Mouse (Mus musculus) MEL (cell line): Measurements from ENCODE around the gene H2al2a. TPM values are rescaled to one million over a fixed set of nuclear protein-coding genes. Genes with fewer than 3 reads are reported as not detected.
A peak's percentile ranks its signal among the peaks of the same experiment; 100 is the strongest.

Experiments used
- DNase-seq: peaks from one replicate; pipeline ENCODE4 v3.0.0; 2011; ENCODE audit warnings: low read depth, low spot score
- H3K27ac ChIP-seq: 2 replicates; pipeline ENCODE4 v1.5.1; 2012; ENCODE audit warnings: low read depth, mild to moderate bottlenecking, control low read depth, low read length, moderate library complexity; ENCODE audit not compliant: control insufficient read depth
- H3K27me3 ChIP-seq, 2 experiments: fragments of 150-350 bp in 1 of 2; sonication (generic) in 1 of 2; 2 replicates each; pipeline ENCODE4 v1.6.1; 2012; ENCODE audit warnings: low read length in 2 of 2, mild to moderate bottlenecking in 2 of 2, improper control_type of control experiment in 1 of 2, moderate library complexity in 1 of 2; ENCODE audit not compliant: insufficient read depth in 2 of 2, control insufficient read depth in 1 of 2
- H3K36me3 ChIP-seq, 2 experiments: 2 replicates each; pipeline ENCODE4 v1.6.1; 2012 to 2014; ENCODE audit warnings: low read length in 2 of 2, improper control_type of control experiment in 1 of 2, inconsistent platforms in 1 of 2, mild to moderate bottlenecking in 1 of 2; ENCODE audit not compliant: insufficient read depth in 2 of 2, control insufficient read depth in 1 of 2
- H3K4me1 ChIP-seq, 2 experiments: fragments of 150-350 bp in 1 of 2; sonication (generic) in 1 of 2; 2 replicates each; pipeline ENCODE4 v1.6.1; 2012; ENCODE audit warnings: low read length in 2 of 2, improper control_type of control experiment in 1 of 2, mild to moderate bottlenecking in 1 of 2; ENCODE audit not compliant: insufficient read depth in 2 of 2, control insufficient read depth in 1 of 2
- H3K4me3 ChIP-seq, 2 experiments: fragments of 150-350 bp in 1 of 2; sonication (generic) in 1 of 2; 2 replicates each; pipeline ENCODE4 v1.5.1; 2012; ENCODE audit warnings: low read depth in 2 of 2, low read length in 2 of 2, mild to moderate bottlenecking in 2 of 2, moderate library complexity in 2 of 2, control low read depth in 1 of 2, improper control_type of control experiment in 1 of 2; ENCODE audit not compliant: control insufficient read depth in 1 of 2, insufficient read depth in 1 of 2
- H3K79me2 ChIP-seq: 2 replicates; pipeline ENCODE4 v1.6.1; 2012; ENCODE audit warnings: mild to moderate bottlenecking, low read length, moderate library complexity; ENCODE audit not compliant: control insufficient read depth, poor library complexity, insufficient read depth
- H3K9ac ChIP-seq: 2 replicates; pipeline ENCODE4 v1.6.1; 2012; ENCODE audit warnings: low read depth, mild to moderate bottlenecking, control low read depth, low read length, moderate library complexity; ENCODE audit not compliant: control insufficient read depth, poor library complexity, severe bottlenecking
- H3K9me3 ChIP-seq: fragments of 150-350 bp; sonication (generic); replicated peaks from 2 replicates; pipeline ENCODE4 v1.6.1; 2012; ENCODE audit warnings: mild to moderate bottlenecking, low read length, improper control_type of control experiment, moderate library complexity; ENCODE audit not compliant: insufficient read depth
- EP300 ChIP-seq, 2 experiments: IDR thresholded peaks; 2 replicates each; pipeline ENCODE4 v1.6.1; 2011; ENCODE audit warnings: improper control_type of control experiment in 2 of 2, low read length in 2 of 2, low read depth in 1 of 2, mild to moderate bottlenecking in 1 of 2
- ETS1 ChIP-seq: IDR thresholded peaks from 2 replicates; pipeline ENCODE4 v1.6.1; 2012; ENCODE audit warnings: low read depth, mild to moderate bottlenecking, inconsistent platforms, low read length, improper control_type of control experiment, moderate library complexity
- GATA1 ChIP-seq: IDR thresholded peaks from 2 replicates; pipeline ENCODE4 v1.6.1; 2011; ENCODE audit warnings: low read depth, low read length, improper control_type of control experiment
- KAT2A ChIP-seq: conservative IDR thresholded peaks from 2 replicates; pipeline ENCODE4 v1.6.1; 2012; ENCODE audit warnings: low read depth, low read length, improper control_type of control experiment, inconsistent platforms
- MAFK ChIP-seq: IDR thresholded peaks from 2 replicates; pipeline ENCODE4 v1.6.1; 2011; ENCODE audit warnings: low read depth, mild to moderate bottlenecking, low read length, improper control_type of control experiment, borderline replicate concordance
- MAZ ChIP-seq: IDR thresholded peaks from 2 replicates; pipeline ENCODE4 v1.6.1; 2012; ENCODE audit warnings: low read depth, mild to moderate bottlenecking, inconsistent platforms, low read length, improper control_type of control experiment
- MXI1 ChIP-seq: IDR thresholded peaks from 2 replicates; pipeline ENCODE4 v1.6.1; 2011; ENCODE audit warnings: mild to moderate bottlenecking, low read depth, low read length, improper control_type of control experiment
- NELFE ChIP-seq: IDR thresholded peaks from 2 replicates; pipeline ENCODE4 v1.6.1; 2011; ENCODE audit warnings: low read depth, low read length, improper control_type of control experiment
- NRF1 ChIP-seq: IDR thresholded peaks from 2 replicates; pipeline ENCODE4 v1.6.1; 2014; ENCODE audit warnings: low read depth, mild to moderate bottlenecking, inconsistent platforms, low read length, improper control_type of control experiment, moderate library complexity; ENCODE audit not compliant: poor library complexity, insufficient read depth, severe bottlenecking
- POLR2A ChIP-seq, 2 experiments: IDR thresholded peaks; 2 replicates each; pipeline ENCODE4 v1.6.1; 2011 to 2012; ENCODE audit warnings: low read length in 2 of 2, mild to moderate bottlenecking in 2 of 2, control low read depth in 1 of 2, improper control_type of control experiment in 1 of 2, low read depth in 1 of 2, moderate library complexity in 1 of 2; ENCODE audit not compliant: control insufficient read depth in 1 of 2, insufficient read depth in 1 of 2, poor library complexity in 1 of 2
- RCOR1 ChIP-seq: IDR thresholded peaks from 2 replicates; pipeline ENCODE4 v1.6.1; 2012; ENCODE audit warnings: low read depth, mild to moderate bottlenecking, inconsistent platforms, low read length, improper control_type of control experiment
- UBTF ChIP-seq: IDR thresholded peaks from 2 replicates; pipeline ENCODE4 v1.6.1; 2012; ENCODE audit warnings: low read depth, mild to moderate bottlenecking, inconsistent platforms, low read length, improper control_type of control experiment, moderate library complexity, borderline replicate concordance; ENCODE audit not compliant: insufficient read depth
- USF1 ChIP-seq: IDR thresholded peaks from 2 replicates; pipeline ENCODE4 v1.6.1; 2014; ENCODE audit warnings: low read depth, mild to moderate bottlenecking, inconsistent platforms, low read length, improper control_type of control experiment, moderate library complexity
- ZC3H11A ChIP-seq: IDR thresholded peaks from 2 replicates; pipeline ENCODE4 v1.6.1; 2012; ENCODE audit warnings: low read depth, mild to moderate bottlenecking, inconsistent platforms, low read length, improper control_type of control experiment
- ZKSCAN1 ChIP-seq: IDR thresholded peaks from 2 replicates; pipeline ENCODE4 v1.6.1; 2012; ENCODE audit warnings: low read depth, mild to moderate bottlenecking, inconsistent platforms, low read length, improper control_type of control experiment, moderate library complexity
- ZNF384 ChIP-seq: IDR thresholded peaks from 2 replicates; pipeline ENCODE4 v1.6.1; 2012; ENCODE audit warnings: low read depth, mild to moderate bottlenecking, inconsistent platforms, low read length, improper control_type of control experiment
- polyA plus RNA-seq, 2 experiments: library from polyadenylated mRNA; stranded (reverse) in 1 of 2; unstranded in 1 of 2; fragments of >175 nt in 1 of 2; fragments of >200 nt in 1 of 2; gene quantifications; 2 replicates each; pipeline versions ENCODE4 v1.2.1 to v1.2.4; 2012; ENCODE audit warnings: low replicate concordance in 2 of 2, low read depth in 1 of 2; ENCODE audit not compliant: insufficient read length in 2 of 2, insufficient read depth in 1 of 2, missing spikeins in 1 of 2
- total RNA-seq: library from RNA; depleted of rRNA; stranded (reverse); fragments of 300-350 nt; gene quantifications from 2 replicates; pipeline ENCODE4 v1.2.3, GENCODE M21; 2012

Gene H2al2a
- total and polyA plus RNA-seq, 3 experiments: not detected

DNA sequence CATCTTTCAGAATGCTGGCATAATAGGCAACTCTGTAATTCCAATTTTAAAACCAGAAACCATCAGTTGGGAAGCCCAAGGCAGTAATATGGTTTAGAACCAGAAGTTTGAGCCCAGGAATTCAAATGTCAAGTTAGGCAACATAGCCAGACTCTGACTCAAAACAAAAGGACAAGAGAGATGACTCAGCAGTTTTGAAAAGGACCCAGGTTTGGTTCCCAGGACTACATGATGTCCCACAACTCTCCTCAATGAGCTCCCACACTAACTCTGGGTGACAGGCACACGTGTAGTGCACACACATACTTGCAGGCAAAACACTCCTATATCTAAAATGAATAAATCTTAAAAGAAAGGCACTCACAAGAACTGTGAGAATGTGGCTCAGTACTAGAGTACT, 22.4 kb upstream of the H2al2a start:
- Histone ChIP-seq H3K4me3 (no peak overlapping the region), H3K4me1 (no peaks in the 10 kb centered on the region), H3K27me3 (peaks cover 0 to 2% of the 10 kb centered on the region in 2 experiments; a peak in 1 of 4 replicates), H3K79me2 (no peaks in the 10 kb centered on the region), H3K36me3 (no peaks in the 10 kb centered on the region), H3K9me3 (no peaks in the 10 kb centered on the region), H3K27ac (no peak overlapping the region), H3K9ac (no peak overlapping the region)
- no peak for TF ChIP-seq ZC3H11A
- no peak for TF ChIP-seq MAZ
- no peak for TF ChIP-seq USF1
- TF ChIP-seq ZNF384: no peak
- TF ChIP-seq NRF1: no peak
- TF ChIP-seq NELFE: no peak
- no peak for TF ChIP-seq UBTF
- TF ChIP-seq MAFK: peak; percentile 59; the same call in 1 of the 2 replicates
- no peak for DNase-seq

DNA sequence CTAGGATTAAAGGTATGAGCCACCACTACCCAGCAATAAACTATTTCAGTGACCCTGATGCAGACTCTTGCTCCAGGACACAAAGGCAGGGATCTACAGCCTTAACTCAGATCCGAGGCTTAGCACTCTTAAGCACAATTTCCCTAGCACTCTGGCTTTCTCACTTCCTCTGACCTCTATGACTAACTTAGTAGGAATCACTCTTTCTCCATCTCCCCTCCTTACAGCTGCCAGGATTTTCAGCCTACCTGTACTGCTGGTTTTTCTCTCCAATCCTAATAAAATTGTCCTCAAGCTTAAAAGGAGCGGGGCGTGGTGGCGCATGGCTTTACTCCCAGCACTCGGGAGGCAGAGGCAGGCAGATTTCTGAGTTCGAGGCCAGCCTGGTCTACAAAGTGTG, 20.6 kb upstream of the H2al2a start:
- no peaks in the 10 kb centered on the region for H3K36me3 ChIP-seq
- no peak for TF ChIP-seq KAT2A
- TF ChIP-seq EP300 (IDR thresholded peaks at IDR 0.05; ENCODE audit: low read depth in 1 of 2, low read length in 2 of 2): no peak
- TF ChIP-seq USF1: no peak
- TF ChIP-seq GATA1: no peak
- TF ChIP-seq RCOR1: no peak
- TF ChIP-seq MAFK: no peak
- TF ChIP-seq MXI1: no peak
- TF ChIP-seq ETS1: no peak
- no peak for TF ChIP-seq ZNF384
- no peak for TF ChIP-seq ZKSCAN1
- TF ChIP-seq NELFE: no peak
- no peak for TF ChIP-seq POLR2A (IDR thresholded peaks at IDR 0.05; ENCODE audit: control insufficient read depth in 1 of 2, insufficient read depth in 1 of 2, low read depth in 1 of 2, low read length in 2 of 2, poor library complexity in 1 of 2)
- TF ChIP-seq, all 39 proteins: peak for 0
- no peak overlapping the region for H3K9ac ChIP-seq
- no peak for DNase-seq
- no peak overlapping the region for H3K4me3 ChIP-seq
- H3K27me3 ChIP-seq: no peaks in the 10 kb centered on the region
- H3K27ac ChIP-seq: no peak overlapping the region
- H3K79me2 ChIP-seq: no peaks in the 10 kb centered on the region
- no peaks in the 10 kb centered on the region for H3K4me1 ChIP-seq
- no peaks in the 10 kb centered on the region for H3K9me3 ChIP-seq

DNA sequence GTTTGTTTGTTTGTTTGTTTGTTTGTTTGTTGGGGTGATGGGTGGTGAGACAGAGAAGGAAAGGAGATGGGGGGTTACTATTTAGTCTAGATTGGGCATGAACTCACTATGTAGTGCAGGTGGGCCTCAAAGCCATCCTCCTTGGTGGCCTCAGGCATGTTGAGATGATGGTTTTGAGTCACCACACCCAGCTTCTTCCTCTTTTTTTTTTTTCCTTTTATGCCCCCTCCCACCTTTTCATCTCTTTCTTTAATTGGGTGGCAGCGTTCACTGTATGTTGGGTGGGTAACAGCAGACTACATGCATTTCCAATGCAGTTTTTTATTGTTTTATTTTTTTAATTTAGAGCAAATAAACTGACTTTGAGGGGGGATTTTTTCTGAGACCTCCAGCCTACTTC, 19.9 kb upstream of the H2al2a start:
- Histone ChIP-seq H3K79me2 (no peaks in the 10 kb centered on the region), H3K27ac (no peak overlapping the region), H3K36me3 (no peaks in the 10 kb centered on the region), H3K27me3 (no peaks in the 10 kb centered on the region), H3K4me1 (no peaks in the 10 kb centered on the region), H3K4me3 (no peak overlapping the region), H3K9me3 (no peaks in the 10 kb centered on the region), H3K9ac (no peak overlapping the region)
- DNase-seq: no peak
- TF ChIP-seq ZNF384 (peak; percentile 55), GATA1 (no peak)
